Mouse (Mus musculus): Measurements from ENCODE around the gene Lrrc75b. TPM values are rescaled to one million over a fixed set of nuclear protein-coding genes. Genes with fewer than 3 reads are reported as not detected.

The Lrrc75b gene
- under 1 TPM in 1 of 26 experiments, not detected in 25; 0.13 TPM for total RNA-seq (2018; cell fraction: chromatin; rRNA removed)
- not detected for total RNA-seq (2018; cell fraction: cytosol; rRNA removed)
- under 1 TPM in 1 of 26 experiments, not detected in 25; 0.21 TPM for total RNA-seq (2018; cell fraction: nucleus; rRNA removed)
- polyA plus RNA-seq (2018) = not detected in 3 replicates

DNA sequence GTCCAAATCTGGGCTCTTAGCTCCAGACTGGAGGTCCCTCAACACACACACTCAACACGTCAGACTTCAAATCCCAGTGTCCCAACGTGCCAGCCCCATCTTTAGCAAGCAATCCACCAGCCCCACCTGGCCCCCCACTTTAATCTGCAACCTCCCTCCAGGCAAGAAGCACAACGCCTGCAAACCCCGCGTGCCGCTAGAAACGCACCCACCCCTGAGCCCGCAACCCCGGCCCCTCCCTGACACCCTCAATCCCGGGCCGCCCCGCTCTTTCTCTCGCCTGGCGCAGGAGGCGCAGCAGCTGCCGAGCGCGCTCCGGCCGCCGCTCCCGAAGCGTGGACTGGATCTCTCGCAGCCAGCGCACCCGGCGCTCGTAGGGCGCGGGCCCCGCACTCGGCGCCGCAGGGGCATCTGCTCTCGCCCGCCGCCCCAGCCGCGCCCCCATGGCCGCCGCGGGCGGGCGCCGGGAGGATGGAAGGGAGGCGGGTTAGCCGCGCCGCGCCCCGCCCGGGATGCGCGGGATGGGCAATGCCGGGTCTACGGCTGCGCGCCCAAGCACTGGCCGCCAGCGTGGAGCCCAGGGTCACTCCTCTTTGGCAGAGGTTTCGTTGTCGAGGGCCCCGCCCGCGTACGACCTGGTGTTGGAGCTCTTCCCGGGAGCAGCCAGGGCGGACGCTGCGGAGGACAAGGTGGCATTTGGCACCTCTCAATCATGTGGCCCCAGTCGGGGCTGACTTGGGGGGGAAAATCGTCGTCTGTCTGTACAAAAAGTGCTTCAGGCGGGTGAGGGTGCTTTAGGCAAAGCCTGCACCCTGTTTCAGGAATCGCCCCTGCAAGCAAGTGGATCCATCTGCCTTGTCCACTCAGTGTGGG is at the start of gene Lrrc75b:
TSS of gene Lrrc75b (minus strand) at position 655 of the 873 bp plus-strand sequence.
- no peak within 1 kb of the TSS for H3K4me3 ChIP-seq (ENCODE audit: inconsistent target)
- WGBS (ENCODE audit: missing documents) = 3% methylated on average over 73 of the region's 75 CpGs
- no peaks in the 10 kb centered on the region for H3K36me3 ChIP-seq (ENCODE audit: inconsistent target)
- H3K79me2 ChIP-seq (ENCODE audit: inconsistent target) = no peaks in the 10 kb centered on the region
- no peak within 1 kb of the TSS for H3K27ac ChIP-seq

DNA sequence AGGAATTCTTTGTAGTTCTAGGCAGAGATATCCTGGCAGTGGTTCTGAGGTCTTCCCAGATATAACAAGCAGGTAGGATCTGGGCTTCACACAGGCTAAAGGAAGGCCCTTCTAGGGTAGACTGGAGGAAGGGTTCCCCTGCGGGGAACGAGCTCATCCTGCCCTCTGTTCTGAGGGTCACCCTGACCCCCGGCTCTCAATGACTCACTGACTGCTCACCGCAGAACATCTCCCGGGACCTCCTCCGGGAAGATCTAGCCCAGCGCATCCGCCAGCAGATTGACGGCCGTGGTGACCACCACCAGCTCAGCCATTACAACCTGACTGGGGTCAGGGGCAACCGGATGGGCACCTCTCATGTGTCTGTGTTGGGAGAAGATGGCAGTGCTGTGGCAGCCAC is 48.8 kb upstream of the Lrrc75b start:
- WGBS (ENCODE audit: missing documents) = 98% methylated on average over 8 of the region's 11 CpGs

DNA sequence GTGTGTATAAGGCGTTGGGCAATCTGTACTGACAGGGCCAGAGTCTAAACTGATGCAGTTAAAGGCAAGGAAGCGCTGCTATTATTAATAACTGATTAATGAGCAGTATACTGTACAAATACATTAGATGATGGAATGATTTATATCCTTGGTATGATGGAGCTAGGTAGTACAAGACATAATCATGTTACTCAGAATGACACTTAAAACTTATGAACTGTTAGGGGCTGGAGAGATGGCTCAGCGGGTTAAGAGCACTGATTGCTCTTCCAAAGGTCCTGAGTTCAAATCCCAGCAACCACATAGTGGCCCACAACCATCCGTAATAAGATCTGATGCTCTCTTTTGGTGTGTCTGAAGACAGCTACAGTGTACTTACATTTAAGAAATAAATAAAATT is 47.1 kb upstream of the Lrrc75b start:
- H3K79me2 ChIP-seq (ENCODE audit: inconsistent target) = no peaks in the 10 kb centered on the region
- H3K4me3 ChIP-seq (ENCODE audit: inconsistent target) = no peak overlapping the region
- 99% methylated on average over 4 of the region's 4 CpGs for WGBS (ENCODE audit: missing documents)
- H3K27ac ChIP-seq = no peak overlapping the region
- H3K36me3 ChIP-seq (ENCODE audit: inconsistent target) = no peaks in the 10 kb centered on the region

More for the DNA sequence above, 48.8 kb upstream of the Lrrc75b start:
- Histone ChIP-seq H3K27ac (no peak overlapping the region), H3K36me3 (ENCODE audit: inconsistent target) (no peaks in the 10 kb centered on the region), H3K79me2 (ENCODE audit: inconsistent target) (no peaks in the 10 kb centered on the region), H3K4me3 (ENCODE audit: inconsistent target) (no peak overlapping the region)

DNA sequence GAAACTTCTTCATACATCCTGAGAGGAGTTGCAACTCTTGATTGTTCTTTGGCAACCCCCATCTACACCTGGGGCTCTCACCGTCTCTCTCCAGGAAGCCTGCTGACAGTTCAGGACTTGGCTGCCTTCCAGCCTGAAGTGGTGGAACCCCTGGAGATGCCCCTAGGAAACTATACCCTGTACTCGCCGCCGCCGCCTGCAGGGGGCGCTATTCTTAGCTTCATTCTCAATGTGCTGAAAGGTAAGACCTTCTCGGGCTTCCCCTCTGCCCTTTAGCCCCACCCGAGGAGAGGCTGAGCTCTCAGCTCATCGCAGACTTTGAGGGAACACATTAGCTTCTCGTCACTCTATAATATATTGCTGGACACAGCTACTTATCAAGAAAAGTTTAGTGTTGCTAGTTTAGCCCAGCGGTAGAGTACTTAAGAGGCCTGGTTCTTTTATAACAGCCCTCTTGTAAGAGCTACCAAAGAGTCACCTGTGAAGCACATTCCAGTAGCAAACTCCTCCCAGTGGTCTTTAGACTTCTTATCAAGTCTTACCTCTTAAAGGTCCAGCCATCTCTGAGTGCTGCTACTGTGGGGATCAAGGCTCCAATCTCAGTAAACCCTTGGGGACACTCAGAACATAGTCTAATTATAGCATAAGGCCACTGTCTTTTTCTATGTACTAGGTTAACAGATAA is 45.2 kb upstream of the Lrrc75b start:
- H3K27ac ChIP-seq = no peak overlapping the region
- no peak overlapping the region for H3K4me3 ChIP-seq (ENCODE audit: inconsistent target)
- H3K79me2 ChIP-seq (ENCODE audit: inconsistent target) = no peaks in the 10 kb centered on the region
- 56% methylated on average over 11 of the region's 11 CpGs for WGBS (ENCODE audit: missing documents)
- no peaks in the 10 kb centered on the region for H3K36me3 ChIP-seq (ENCODE audit: inconsistent target)

DNA sequence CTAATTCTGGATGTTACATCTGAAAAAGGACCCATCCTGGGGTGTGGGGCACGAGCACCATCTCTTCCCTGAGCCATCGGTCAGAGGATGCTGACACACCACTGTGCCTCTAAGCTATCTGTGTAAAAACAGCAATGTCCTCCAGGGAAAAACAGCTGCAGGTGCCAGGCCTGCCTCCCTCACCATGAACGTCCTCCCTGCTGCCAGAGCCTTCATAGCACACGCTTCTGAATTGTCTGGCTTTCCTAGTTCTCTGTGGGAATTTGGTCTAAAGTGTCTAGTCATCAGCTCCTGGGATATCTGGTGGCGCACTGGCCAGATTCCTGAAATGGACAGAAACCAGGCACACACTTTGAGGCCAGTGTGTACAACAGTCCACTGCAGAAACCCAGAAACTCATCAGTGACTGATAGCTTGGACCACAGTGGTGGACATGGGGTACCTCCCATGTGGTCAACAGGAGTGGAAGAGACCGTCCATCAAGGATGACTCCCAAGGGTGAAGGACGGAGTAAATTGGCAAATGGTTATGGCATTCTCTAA is 40.1 kb upstream of the Lrrc75b start:
- 97% methylated on average over 7 of the region's 7 CpGs for WGBS (ENCODE audit: missing documents)
- H3K27ac ChIP-seq = no peak overlapping the region
- H3K36me3 ChIP-seq (ENCODE audit: inconsistent target) = no peaks in the 10 kb centered on the region
- no peaks in the 10 kb centered on the region for H3K79me2 ChIP-seq (ENCODE audit: inconsistent target)
- H3K4me3 ChIP-seq (ENCODE audit: inconsistent target) = no peak overlapping the region

DNA sequence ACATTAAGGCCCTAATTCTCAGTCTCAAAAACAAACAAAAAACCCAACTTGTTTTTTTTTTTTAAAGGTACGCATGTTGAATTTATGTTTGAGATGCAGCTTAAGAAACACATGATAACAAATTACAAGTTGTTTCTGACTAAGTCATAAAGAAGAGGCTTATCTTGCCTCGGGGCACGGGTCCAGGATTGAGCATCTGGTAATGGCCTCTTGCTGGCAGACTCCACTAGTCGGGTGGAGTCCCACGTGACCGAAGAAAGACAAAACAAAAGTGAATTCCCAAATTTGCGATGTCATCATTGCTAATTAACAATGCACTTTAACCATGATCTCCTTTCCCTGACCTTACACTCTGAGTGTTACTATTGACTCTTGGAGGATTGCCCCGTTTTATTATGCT is 35.9 kb upstream of the Lrrc75b start:
- no peaks in the 10 kb centered on the region for H3K36me3 ChIP-seq (ENCODE audit: inconsistent target)
- no peak overlapping the region for H3K4me3 ChIP-seq (ENCODE audit: inconsistent target)
- WGBS (ENCODE audit: missing documents) = 93% methylated on average over 8 of the region's 8 CpGs
- no peak overlapping the region for H3K27ac ChIP-seq
- H3K79me2 ChIP-seq (ENCODE audit: inconsistent target) = no peaks in the 10 kb centered on the region

DNA sequence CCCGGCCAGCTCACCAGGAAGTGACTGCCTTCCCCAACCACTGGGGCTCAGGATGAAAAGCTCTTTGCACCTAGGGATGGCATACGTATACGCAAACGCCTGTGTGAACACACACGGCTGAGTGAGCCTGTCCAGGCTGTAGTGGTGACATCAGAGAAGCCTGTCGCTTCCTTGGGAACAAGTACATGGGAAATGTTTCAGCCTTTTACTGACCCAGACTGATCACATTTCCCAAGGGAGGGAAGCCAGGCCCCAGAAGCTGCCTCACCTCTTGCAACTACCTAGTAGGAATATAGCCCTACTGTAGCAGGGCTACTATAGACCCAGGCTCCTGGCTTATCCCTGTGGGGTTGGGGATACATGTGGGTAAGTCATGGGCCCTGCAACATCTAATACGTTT is 32.5 kb upstream of the Lrrc75b start:
- WGBS (ENCODE audit: missing documents) = 75% methylated on average over 7 of the region's 7 CpGs
- Histone ChIP-seq H3K36me3 (ENCODE audit: inconsistent target) (no peaks in the 10 kb centered on the region), H3K27ac (no peak overlapping the region), H3K79me2 (ENCODE audit: inconsistent target) (no peaks in the 10 kb centered on the region), H3K4me3 (ENCODE audit: inconsistent target) (no peak overlapping the region)

DNA sequence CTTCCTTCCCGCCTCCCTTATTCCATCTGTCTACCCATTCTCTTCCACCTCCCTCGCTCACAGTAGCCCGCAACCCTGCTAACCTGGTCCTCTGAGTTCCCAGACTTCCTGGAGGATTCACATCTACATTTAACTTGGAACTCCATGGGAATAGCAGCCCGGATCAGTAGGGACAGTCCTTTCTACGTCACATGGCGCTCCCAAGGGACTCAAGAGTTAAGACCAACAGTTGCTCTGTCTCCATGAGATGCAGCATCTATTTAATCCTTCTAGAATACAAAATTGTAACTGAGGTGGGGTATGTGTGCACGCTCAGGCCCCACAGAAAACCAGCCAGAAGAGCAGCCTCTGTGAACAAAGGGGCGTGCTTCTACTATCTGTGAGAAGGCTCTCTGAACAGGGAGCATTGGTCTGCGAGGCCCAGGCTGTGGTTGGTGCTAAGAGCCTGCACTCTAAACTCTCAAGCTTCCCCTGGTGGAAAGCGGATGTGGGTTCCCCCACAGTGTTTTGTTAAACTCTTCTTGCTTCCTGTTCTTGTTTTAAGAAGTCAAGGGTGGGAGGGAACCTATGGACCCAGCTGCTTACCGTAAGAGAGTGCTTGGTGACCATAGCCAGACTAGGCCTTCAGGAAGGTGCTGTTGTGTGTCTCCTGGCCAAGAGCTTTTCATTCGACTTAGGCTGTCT is 31.2 kb upstream of the Lrrc75b start:
- no peaks in the 10 kb centered on the region for H3K79me2 ChIP-seq (ENCODE audit: inconsistent target)
- H3K36me3 ChIP-seq (ENCODE audit: inconsistent target) = no peaks in the 10 kb centered on the region
- H3K4me3 ChIP-seq (ENCODE audit: inconsistent target) = no peak overlapping the region
- peak overlapping the region; percentile 54 for H3K27ac ChIP-seq
- WGBS (ENCODE audit: missing documents) = 45% methylated on average over 12 of the region's 12 CpGs

DNA sequence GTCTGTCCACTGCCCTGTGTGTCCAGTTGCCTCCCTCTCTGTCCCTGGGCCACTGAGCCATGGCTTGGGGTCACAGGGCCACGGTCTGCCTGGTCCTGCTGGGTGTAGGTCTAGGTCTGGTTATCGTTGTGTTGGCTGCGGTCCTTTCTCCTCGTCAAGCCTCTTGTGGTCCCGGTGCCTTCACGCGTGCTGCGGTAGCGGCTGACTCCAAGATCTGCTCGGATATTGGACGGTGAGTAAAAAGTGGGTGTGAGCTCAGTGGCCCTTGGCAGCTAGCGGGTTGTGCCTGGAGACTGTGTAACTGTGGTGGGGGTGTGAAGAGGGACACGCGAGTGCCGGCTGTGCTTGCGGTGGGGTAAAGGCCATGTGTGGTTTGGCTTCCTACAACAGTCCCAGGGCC is 29.5 kb upstream of the Lrrc75b start:
- Histone ChIP-seq H3K36me3 (ENCODE audit: inconsistent target) (no peaks in the 10 kb centered on the region), H3K79me2 (ENCODE audit: inconsistent target) (no peaks in the 10 kb centered on the region), H3K4me3 (ENCODE audit: inconsistent target) (no peak overlapping the region; the same call in 1 of the 2 replicates), H3K27ac (no peak overlapping the region)
- 15% methylated on average over 16 of the region's 16 CpGs for WGBS (ENCODE audit: missing documents)

DNA sequence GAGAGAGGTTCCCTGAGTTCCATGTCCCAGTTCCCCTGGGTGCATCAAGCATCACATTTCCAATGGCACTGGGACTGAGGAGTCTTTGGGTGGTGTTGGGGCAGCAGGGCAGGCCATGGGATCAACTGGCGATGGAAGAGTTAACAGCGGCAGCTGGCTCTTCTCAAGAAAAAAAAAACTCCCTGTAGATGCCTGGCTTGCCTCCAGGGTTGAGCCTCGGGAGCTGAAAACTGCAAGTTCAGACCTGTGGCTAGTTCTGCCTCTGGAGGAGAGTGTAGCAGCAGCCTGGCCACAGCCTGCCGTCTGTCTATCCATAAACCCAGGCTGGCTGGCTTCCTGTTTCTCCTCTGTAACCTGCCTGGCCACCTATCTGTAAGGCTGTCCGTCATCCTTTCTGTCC is 29.0 kb upstream of the Lrrc75b start, which contains the start of gene Ggt5:
TSS of gene Ggt5 (plus strand) at position 212 of the 400 bp plus-strand sequence.
- WGBS (ENCODE audit: missing documents) = 6% methylated on average over 5 of the region's 5 CpGs

DNA sequence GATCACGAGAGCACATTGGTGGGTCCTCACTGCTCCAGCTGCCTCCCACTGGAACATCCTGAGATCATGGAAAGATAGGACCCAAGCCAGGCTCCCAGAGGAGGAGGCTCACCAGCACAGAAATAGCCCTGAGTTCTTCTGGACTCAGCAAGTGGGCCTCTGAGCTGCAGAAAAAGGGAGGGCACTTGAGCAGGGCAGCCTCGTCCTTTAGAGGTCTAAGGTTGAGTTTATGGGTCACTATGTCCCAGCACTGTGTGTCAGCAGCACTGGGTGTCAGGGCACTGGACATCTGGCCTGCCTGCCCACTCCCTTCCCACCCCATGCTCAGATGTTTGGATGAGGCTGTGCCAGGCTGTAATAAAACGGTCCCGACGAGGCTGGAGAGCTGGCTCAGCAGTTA is 28.2 kb upstream of the Lrrc75b start:
- H3K27ac ChIP-seq = no peak overlapping the region
- H3K79me2 ChIP-seq (ENCODE audit: inconsistent target) = no peaks in the 10 kb centered on the region
- H3K4me3 ChIP-seq (ENCODE audit: inconsistent target) = no peak overlapping the region
- H3K36me3 ChIP-seq (ENCODE audit: inconsistent target) = no peaks in the 10 kb centered on the region
- WGBS (ENCODE audit: missing documents) = 88% methylated on average over 5 of the region's 5 CpGs

More for the DNA sequence above, 29.0 kb upstream of the Lrrc75b start, which contains the start of gene Ggt5:
- H3K79me2 ChIP-seq (ENCODE audit: inconsistent target) = no peaks in the 10 kb centered on the region
- H3K27ac ChIP-seq = no peak within 1 kb of the TSS
- H3K4me3 ChIP-seq (ENCODE audit: inconsistent target) = no peak within 1 kb of the TSS; the same call in 1 of the 2 replicates
- H3K36me3 ChIP-seq (ENCODE audit: inconsistent target) = no peaks in the 10 kb centered on the region

DNA sequence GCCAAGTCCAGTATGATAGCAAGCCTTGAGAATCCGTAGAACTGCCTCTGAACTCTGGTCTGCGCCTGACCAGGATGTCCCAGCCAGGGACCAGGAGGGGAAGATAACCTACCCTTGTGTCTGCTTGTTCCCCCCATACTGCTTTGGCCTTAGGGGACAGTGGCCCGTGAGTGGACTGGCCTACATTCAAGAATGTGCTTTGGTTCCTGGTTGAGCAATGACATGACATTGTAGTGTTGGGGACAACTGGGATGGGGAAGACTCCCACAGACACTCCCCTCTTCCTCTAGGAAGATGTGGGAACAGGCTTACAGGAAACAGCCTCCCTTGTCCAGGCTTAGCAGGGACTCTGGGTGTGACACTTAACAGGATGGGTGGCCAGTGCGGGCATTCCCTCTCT is 27.7 kb upstream of the Lrrc75b start:
- no peak overlapping the region for H3K4me3 ChIP-seq (ENCODE audit: inconsistent target)
- no peak overlapping the region for H3K27ac ChIP-seq
- WGBS (ENCODE audit: missing documents) = 97% methylated on average over 3 of the region's 4 CpGs
- H3K36me3 ChIP-seq (ENCODE audit: inconsistent target) = no peaks in the 10 kb centered on the region
- H3K79me2 ChIP-seq (ENCODE audit: inconsistent target) = no peaks in the 10 kb centered on the region

DNA sequence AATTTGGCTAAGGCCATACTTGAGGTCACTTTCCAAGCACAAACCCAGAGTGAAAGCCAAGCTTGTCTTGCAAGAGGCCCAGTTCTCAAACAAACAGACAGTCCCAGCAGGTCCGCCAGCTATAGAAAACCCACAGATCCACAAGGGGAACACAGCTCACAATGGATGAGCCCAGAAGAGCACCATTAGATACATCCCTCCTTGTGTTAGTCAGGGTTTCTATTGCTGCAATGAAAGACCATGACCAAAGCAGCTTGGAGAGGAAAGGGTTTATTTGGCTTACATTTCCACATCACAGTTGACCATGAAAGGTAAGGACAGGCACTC is 26.4 kb upstream of the Lrrc75b start:
- Histone ChIP-seq H3K27ac (no peak overlapping the region), H3K36me3 (ENCODE audit: inconsistent target) (no peaks in the 10 kb centered on the region), H3K4me3 (ENCODE audit: inconsistent target) (no peak overlapping the region), H3K79me2 (ENCODE audit: inconsistent target) (no peaks in the 10 kb centered on the region)
- WGBS (ENCODE audit: missing documents) = 100% methylated on average over 1 of the region's 1 CpGs

DNA sequence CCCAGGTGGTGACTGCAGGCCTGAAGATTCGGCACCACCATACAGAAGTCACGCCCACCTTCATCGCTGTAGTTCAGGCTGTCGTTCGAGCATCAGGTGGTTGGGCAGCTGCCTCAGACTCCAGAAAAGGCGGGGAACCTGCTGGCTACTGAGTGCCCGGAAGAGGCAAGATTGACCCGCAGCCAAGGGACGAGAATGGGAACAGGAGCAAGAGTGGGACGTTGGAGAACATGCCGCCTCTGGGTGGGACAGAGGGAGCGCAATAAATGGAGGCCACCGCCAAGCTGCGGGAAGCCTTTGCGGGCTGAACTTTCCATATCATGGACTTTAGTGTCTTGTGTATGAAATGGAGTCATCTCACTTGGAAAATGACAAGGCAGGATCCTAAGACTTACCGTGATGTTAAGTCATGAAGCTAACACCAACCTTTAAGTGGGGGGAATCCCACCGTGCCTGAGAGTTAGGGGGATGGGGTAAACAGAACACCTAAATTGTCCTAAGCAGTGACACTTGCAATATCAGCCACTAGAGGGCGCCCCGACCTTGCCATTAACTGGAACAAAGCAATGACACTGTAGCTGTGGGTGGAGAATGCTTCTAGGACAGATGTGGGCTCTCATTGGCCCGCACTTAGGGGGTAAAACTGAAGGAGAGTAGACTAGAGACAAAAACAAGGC is 25.9 kb upstream of the Lrrc75b start:
- WGBS (ENCODE audit: missing documents) = 19% methylated on average over 20 of the region's 20 CpGs

More for the DNA sequence above, 25.9 kb upstream of the Lrrc75b start:
- Histone ChIP-seq H3K36me3 (ENCODE audit: inconsistent target) (no peaks in the 10 kb centered on the region), H3K4me3 (ENCODE audit: inconsistent target) (no peak overlapping the region), H3K79me2 (ENCODE audit: inconsistent target) (no peaks in the 10 kb centered on the region), H3K27ac (no peak overlapping the region)

Measured in macrophage (primary cell).